Mouse (Mus musculus) spleen, postnatal 36 days (tissue): Measurements from ENCODE around the gene Zcchc4.

Experiments used
- DNase-seq, 2 experiments: peaks; one replicate each; pipeline ENCODE4 v3.0.0; 2022; ENCODE audit warnings: low spot score in 2 of 2, mixed read lengths in 1 of 2

The Zcchc4 gene

GRCm38 (mm10) chr5:52871986-52872385, 96.8 kb downstream of the Zcchc4 start:
- no peak for DNase-seq
